Mouse (Mus musculus) T-cell, adult 2 months (primary cell): ENCODE data around the gene Rplp2.
"Not testable (repeated sequence)": the region's sequence is repeated elsewhere in the genome, so short reads cannot be mapped to it uniquely, and the experiment has no call there.

ENCODE experiments used
- DNase-seq: peaks from one replicate; pipeline ENCODE4 v3.0.0; 2022; ENCODE audit warnings: low spot score

The Rplp2 gene

DNA sequence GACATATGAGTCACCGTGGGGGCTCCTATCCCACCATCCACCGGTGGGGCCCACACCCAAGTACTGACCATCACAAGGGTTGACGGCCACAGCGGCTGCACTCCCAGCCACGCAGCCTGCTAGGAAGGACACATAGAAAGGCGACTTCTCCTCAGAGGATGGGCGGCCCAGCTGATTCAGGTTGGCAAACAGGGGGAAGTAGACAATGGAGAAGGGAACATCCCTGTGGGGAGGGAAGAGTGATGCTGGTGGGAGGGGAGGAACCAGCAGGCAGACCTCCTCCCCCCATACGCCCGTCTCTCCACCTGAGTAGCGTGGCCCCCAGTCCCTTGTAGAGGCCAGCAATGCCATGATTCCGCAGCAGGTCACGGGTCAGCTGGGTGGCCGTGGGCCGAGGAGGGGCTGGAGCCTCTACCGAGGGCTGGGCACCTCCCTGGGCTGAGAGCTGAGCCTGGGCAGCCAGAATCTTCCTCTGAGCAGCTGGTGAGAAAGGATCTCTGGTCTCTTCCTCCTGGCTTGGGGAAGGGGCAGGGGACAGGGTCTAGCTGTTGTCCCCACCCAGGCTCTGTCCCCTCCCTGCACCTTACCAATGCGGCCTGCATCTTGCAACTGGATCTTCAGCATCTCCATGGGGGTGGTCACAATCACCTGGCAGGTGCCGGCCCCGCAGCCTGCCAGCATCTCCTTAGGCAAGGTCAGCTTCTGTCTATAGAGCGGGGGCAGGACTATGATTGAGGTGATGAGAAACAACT lies 15.6 kb upstream of the Rplp2 start:
- no peak for DNase-seq

DNA sequence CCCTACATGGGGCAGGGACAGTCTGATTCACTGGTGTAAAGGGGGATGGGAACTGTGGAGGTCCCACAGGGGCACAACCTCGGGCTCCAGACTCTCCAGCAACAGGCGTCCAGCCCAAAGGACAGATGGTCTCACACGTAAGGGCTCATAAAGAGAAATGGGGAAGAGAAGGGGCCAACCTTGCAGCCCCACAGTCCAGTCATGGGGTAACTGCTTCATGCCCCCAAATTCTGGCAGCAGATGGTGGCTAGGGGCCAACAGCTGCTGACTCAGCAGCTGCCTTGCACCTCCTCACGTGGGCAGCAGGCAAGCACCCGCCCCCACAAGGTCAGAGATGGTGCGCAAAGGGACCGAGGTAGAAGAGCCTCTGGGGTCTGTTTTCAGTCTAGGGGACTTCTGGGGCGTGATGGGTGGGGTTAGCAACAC lies 15.0 kb upstream of the Rplp2 start:
- no peak for DNase-seq

DNA sequence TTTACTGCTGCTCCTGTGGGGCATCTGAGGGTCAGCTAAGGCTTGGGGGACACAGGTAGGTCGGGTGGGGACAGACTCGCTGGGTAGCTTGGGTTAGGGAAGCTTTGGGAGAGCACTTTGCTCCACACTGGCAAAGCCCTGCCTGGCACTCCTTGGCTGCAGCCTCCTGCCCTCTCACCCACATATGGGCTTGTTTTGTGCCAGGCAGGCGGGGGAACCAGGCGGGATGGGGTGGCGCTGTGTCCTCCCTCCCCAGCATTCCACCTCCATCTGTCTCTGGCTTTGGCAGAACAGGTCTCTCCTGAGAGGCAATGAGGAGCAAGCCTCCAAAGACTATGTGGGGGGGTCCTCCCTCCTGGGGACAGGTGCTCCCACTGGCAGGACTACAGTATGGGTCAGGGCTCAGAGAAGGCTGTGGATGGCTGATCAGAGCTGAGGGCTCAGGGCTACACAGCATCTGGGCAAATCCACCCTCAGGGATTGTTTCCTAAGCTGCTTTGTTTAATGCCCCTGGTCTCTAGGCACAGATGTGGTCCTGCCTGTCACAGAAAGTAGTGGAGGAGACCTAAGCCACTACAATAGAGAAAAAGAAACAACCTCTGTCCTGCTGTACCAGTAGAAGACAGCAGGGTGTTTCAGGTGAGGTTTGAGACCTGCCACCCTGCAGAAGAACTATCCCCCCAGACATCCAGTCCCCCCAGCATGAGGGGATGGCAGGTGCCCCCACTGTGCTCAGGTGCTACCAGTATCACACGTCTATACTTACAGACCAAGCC lies 14.2 kb upstream of the Rplp2 start:
- DNase-seq, result no peak

GRCm38 (mm10) chr7:141433517-141434400 lies 13.4 kb upstream of the Rplp2 start:
- DNase-seq, result no peak

DNA sequence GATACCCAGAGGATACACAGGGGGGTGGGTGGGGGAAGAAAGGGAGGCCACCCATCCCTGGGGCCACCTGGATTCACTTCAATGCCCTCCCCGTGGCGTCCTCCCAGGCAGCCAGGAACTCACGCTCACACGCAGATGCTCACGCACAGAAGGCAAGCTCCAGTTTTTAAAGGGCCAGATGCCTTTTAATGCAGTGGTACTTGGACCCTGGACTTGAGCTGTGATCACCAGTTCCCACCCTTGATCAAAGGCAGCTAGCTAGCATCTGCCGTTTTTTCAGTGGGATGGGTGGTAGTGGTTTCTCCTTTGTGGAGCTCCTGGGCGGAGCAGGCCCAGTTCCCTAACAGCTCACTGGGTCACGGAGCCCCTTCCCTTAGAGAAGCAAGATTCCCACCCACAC lies 12.7 kb upstream of the Rplp2 start:
- DNase-seq, result no peak

GRCm38 (mm10) chr7:141435129-141435855 lies 11.9 kb upstream of the Rplp2 start:
- peak; percentile 58 for DNase-seq

- no peak for DNase-seq
These were observed 11.2 kb upstream of the Rplp2 start for GRCm38 (mm10) chr7:141435856-141436522.

GRCm38 (mm10) chr7:141436523-141436892 lies 10.7 kb upstream of the Rplp2 start:
- no peak for DNase-seq

DNA sequence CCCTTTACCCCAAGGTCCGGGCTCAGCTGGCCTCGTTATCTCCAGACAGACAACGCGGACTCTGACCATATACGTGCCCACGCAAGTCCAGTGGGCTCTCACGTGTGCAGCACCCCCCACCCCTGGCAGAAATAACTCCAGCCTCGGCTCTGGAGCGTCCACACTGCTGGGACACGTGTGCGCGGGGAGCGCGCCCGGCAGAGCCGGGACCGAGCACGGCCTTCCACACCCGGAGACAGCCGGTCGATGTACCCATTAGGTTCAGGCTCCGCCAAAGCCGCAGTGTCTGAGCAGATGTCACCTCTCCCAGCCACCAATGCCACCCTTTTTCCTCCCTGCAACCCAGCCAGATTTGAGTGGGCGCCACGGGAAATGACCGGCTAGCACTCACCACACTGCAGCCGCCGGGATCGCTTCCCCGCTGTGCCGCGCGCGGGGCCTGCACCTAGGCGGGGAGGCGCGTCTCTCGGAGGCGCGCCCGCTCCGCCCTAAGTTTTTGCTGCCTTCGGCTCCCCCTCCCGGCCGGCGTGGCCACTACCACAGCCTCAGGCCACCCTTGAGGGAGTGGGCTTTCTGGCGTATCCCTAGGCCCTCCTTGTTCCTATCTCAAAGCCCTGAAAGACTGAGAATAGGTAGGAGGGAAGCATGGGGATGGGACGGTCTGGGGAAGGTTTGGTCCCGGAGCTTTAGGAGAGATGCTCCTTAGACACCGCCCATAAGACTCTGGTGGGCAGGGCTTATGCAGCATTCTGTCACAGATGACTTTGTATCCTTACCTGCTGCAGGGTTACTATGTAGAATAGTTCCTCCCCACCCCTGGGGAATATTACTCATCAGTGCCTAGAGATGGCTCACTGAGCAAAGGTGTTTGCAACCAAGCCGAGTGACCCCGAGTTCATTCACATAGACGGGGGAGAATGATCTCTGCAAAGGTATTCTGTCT lies 9.7 kb upstream of the Rplp2 start, which contains the start of gene Slc25a22:
Gene Slc25a22 (minus strand): TSS at position 715 of the 943 bp plus-strand sequence.
- peak; percentile 82 for DNase-seq

GRCm38 (mm10) chr7:141438201-141438968 lies 8.8 kb upstream of the Rplp2 start:
- DNase-seq, result no peak

- no peak for DNase-seq
These were observed 8.0 kb upstream of the Rplp2 start for GRCm38 (mm10) chr7:141439140-141439679.

DNA sequence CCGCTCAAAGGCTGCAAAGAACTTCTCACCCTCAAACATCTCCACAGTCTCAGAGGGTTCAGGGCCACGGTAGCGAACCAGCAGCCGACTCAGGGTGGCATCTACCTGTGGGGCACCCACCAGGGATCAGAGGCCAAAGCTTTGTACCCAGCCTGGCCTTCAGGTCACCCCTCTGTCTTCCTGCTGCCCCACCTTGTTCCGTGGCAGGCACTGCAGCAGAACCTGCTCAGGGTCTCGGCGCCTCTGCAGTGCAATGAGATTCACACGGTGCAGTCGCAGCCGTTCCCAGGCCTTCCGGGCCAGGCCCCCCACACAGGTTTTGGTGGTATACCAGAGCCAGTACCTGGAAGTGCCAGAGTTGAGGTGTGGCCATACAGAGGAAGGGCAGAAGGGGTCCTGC lies 7.4 kb upstream of the Rplp2 start:
- no peak for DNase-seq

- DNase-seq, result peak; percentile 42
These were observed 6.6 kb upstream of the Rplp2 start for GRCm38 (mm10) chr7:141440613-141441012.

GRCm38 (mm10) chr7:141441460-141441859 lies 5.7 kb upstream of the Rplp2 start:
- no peak for DNase-seq

- DNase-seq, result no peak
These were observed 5.0 kb upstream of the Rplp2 start for GRCm38 (mm10) chr7:141442199-141442598.

GRCm38 (mm10) chr7:141443081-141443821 lies 3.9 kb upstream of the Rplp2 start:
- no peak for DNase-seq

- DNase-seq, result peak; percentile 46
These were observed 3.3 kb upstream of the Rplp2 start, which contains the start of gene Pidd1 for GRCm38 (mm10) chr7:141443828-141444237. Gene Pidd1 (minus strand): TSS chr7:141444025.

- DNase-seq, result not testable (repeated sequence)
These were observed 796 bp upstream of the Rplp2 start for GRCm38 (mm10) chr7:141446374-141446773.
